Mouse (Mus musculus): Measurements from ENCODE around the gene Gm45213.

DNA sequence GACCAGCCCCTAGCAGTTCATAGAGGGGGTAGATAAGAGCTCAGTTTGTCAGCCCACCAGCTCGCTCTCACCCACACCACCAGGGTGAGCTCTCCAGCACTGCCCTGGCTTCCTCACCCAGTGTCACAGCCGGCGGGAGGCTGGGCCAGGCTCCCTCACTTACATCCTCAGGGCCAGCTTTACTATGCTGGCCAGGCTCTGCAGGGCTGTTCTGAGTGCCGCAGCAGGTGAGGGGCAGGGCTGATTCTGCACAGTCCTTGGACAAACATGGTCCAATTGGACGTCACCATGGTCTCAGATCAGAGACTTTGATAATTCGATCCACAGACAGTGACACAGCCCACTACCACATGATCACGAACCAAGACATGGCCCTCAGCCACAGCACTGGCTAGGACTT is 48.2 kb downstream of the Gm45213 start:
- no peak for TF ChIP-seq CTCF (conservative IDR thresholded peaks at IDR 0.05; ENCODE audit: insufficient read depth, insufficient read length, low read depth, low read length)
- TF ChIP-seq POLR2A (IDR thresholded peaks at IDR 0.05; ENCODE audit: low read depth, low read length) = no peak

All from kidney, adult 2 months (tissue).